Mouse (Mus musculus) R1 (cell line): ENCODE measurements at regions not wholly inside any gene's neighbourhood (a gene's known extent, or its start where the extent isn't known, plus 50 kb on each side); places are given as distances from the start of the nearest gene placed in this dataset.

ENCODE experiments used
- DNase-seq: peaks from one replicate; pipeline ENCODE4 v3.0.0-alpha.2; 2018; ENCODE audit warnings: low read depth, low spot score

- no peak for DNase-seq
These were observed 124.9 kb upstream of the Foxa2 start for GRCm38 (mm10) chr2:148171699-148172098.

DNA sequence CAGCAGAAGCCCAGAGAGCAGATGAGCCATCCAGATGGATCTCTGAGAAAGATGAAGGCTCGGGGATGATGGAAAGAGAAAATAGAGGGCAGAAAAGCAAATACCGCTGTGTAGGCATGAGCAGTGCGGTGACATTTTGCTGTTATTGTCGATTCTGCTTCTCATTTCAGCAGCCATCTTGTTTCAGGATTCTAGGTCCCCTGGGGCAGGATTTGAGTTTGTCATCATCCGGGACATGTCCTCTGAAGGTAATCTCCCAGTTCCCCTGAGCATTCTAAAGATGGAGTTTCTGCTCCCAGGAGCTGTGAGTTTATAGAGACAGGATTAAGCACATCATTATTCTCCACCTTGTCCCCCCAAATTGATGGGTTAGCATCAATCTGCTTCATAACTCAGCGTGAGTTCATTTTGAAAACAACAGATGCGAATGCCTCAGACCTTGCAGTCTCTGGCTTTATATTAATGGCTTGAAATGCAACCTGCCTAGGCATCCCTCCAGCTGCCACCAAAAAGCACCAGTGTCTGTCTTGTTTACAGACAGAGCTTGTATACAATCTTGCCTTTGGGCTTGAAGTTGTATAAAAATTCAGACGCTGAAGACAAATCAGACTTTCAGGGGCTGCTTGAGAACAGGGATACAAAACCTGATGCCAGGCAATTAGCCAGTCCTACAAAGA is 128.6 kb upstream of the Foxa2 start:
- no peak for DNase-seq

DNA sequence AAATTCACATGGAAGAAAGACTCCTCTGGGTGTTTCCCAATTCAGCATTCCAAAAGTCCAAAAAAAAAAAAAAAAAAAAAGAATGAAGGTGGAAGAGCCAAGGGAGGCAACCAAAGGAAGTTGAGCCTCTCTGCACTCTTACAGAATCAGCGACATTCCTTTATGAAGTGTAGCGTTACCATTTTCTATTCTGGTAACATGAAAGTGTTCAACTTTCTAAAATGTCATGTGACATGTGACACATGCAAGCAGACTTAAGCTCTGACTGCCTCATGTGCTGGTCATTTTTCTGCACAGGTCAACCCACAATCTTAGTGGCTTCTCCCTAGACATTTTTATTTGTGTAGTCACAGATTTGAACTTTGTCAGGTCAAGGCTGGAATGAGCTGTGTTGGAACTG is 133.5 kb upstream of the Foxa2 start:
- DNase-seq: no peak

- no peak for DNase-seq
These were observed 134.7 kb upstream of the Foxa2 start for GRCm38 (mm10) chr2:148181518-148181917.

GRCm38 (mm10) chr2:148182492-148183052 is 135.8 kb upstream of the Foxa2 start:
- no peak for DNase-seq

GRCm38 (mm10) chr2:148184801-148185212 is 138.0 kb upstream of the Foxa2 start:
- DNase-seq: no peak

DNA sequence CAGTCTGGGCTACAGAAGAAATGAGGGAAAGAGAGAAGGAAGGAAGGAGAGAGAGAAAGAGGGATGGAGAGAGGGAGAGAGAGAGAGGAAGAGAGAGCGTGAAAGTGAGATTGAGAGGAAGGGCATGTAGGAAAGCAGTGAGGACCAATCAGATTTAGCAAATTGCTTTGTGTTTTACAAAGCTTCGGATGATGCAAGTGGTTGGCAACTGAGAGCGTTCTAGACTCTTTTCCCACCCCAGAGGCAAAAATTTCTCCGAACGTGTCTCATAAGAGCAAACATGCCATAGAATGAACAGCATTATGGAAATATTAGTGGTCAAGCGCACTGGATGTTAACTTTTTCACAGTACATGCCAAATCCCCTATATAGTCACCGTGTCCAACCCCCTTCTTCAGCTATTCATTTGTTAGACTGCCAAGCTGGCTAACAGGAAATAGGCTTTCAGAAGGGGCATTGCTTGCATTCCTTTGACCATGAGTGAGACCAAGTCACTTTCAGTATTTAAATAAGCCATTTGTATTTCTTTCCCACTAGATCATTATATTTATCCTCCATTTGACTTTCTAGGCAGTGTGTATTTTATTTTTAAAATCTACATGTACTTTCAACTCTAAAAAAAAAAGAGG is 139.7 kb upstream of the Foxa2 start:
- no peak for DNase-seq

GRCm38 (mm10) chr2:148188865-148189264 is 142.1 kb upstream of the Foxa2 start:
- no peak for DNase-seq

GRCm38 (mm10) chr2:148189287-148189686 is 142.5 kb upstream of the Foxa2 start:
- no peak for DNase-seq

- DNase-seq: no peak
These were observed 146.2 kb upstream of the Foxa2 start for GRCm38 (mm10) chr2:148192946-148193345.

- DNase-seq: no peak
These were observed 150.7 kb upstream of the Foxa2 start for GRCm38 (mm10) chr2:148197375-148198015.

- no peak for DNase-seq
These were observed 159.9 kb upstream of the Foxa2 start for GRCm38 (mm10) chr2:148206633-148207032.

- no peak for DNase-seq
These were observed 164.0 kb upstream of the Foxa2 start for GRCm38 (mm10) chr2:148210813-148211212.

DNA sequence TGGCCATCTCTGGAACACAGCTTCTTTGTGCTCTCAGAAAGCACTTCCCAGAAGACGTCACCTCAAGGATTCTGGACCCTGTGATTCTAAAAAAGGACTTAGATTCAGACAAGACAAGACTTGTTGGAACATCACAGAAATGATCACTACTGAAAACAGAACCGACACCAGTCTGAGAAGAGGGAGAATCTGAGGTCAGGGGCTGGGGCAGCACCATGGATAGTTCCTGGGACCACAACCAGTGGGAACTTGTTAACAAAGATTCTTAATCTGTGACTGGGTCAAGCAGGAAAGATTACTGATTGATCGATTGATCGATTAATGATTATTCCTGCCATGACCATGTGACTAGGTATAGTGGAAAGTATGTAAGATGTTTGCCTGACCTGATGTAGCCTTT is 170.4 kb upstream of the Foxa2 start:
- DNase-seq: peak; percentile 10

DNA sequence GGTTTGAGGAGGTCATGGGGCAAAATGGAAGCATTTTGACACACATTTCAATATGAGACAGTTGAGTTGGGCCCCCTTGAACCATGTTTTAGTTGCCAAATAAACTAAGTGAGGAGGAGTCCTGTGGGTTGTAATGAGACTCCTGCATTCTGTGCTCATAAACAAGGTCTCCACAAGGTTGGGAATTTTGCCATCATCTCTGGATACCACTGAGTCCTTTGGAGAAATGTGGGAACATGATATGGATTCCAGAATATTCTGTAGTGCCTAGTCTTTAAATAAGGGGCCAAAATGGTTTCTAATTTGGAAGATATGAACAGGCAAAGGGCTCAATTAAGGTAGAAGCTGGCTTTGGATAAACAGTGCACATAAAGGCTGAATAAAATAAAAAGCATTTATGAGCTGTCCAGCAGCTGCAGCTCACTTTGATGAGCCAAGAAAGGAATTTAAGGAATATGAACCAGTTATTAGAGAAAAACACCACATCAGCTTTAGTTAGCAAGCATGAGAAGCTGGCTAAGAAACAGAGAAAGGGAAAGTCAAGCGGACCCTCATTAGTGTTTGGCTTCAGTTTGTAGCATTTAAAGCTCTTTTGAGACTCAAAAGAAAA is 161.3 kb upstream of the Sstr4 start:
- DNase-seq: no peak

GRCm38 (mm10) chr2:148237121-148237520 is 158.0 kb upstream of the Sstr4 start:
- no peak for DNase-seq

GRCm38 (mm10) chr2:148239046-148239445 is 156.1 kb upstream of the Sstr4 start:
- DNase-seq: no peak

- DNase-seq: no peak
These were observed 152.9 kb upstream of the Sstr4 start for GRCm38 (mm10) chr2:148242242-148242641.

DNA sequence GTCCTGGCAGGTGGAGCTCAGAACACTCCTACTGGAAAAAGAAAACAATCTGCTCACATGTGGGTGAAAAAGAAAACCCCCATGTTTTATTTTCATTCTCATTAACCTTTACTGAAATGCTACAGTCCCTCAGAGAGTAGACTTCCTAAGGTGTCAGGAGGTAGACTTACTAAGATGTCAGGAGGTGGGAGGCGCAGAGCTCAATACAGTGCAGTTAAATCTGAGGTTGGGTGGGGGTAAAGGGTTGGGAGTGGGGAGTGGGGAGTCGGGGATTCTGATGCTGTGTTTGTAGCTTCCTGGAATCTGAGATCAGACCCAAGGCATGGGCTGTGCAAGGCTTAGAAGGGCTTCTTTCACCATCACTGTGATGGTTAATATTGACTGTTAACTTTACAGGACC is 149.6 kb upstream of the Sstr4 start:
- no peak for DNase-seq

- DNase-seq: no peak
These were observed 144.2 kb upstream of the Sstr4 start for GRCm38 (mm10) chr2:148250902-148251301.

DNA sequence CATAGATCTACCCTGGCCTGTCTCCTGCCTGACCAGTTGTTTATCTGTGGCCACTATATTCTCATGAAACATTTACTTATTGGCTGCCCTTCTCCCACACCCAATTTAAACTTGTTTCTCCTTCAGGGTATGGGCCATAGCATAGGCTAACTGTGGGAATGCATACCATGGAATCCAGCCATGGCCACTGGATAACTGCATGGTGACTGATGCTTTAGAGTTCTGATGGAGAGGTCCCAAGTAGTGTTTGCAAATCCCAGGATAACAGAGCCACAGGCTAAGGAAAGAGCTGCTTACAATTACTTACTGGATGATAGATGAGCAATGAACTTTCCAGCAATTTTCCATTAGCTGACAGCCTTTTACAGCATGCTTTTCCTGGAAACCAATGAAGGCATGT is 139.5 kb upstream of the Sstr4 start:
- no peak for DNase-seq

DNA sequence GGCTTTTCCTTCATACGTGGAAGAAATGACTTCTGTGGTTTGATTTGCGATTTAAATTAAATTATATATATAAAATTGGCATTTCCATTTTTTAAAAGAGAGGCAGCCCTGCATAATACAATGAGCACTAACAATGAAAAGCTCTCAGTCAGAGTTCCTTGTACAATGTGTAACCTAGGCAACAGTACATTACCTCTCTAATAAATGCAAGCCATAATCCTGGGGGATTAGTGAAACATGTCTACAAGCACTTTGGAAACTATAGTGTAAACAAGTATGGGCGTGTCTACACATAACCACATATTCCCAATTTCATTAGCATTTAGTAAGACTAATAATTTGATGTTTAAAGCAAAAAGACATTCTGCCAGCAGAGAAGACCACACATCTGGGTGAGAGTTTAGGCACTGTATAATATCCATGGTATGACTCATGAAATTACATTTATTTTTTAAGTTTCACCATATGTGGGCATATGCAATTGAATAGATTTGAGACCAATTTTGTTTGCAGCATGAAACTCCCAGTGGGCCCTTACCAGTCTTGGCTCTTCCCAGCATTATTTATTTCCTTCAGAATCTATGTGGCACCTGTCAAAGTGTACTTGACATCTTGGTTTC is 130.9 kb upstream of the Sstr4 start:
- no peak for DNase-seq
